Mouse (Mus musculus) heart, postnatal 0 days (tissue): ENCODE data around the gene Rassf4.

Source experiments
- CTCF ChIP-seq: IDR thresholded peaks from 2 replicates; pipeline ENCODE4 v1.5.1; 2016; ENCODE audit warnings: antibody characterized with exemption, control low read depth, low read depth
- EP300 ChIP-seq: IDR thresholded peaks from 2 replicates; pipeline ENCODE4 v1.6.1; 2016; ENCODE audit warnings: antibody characterized with exemption, low read depth

- peak; percentile 13; the same call in 1 of the 2 replicates for TF ChIP-seq CTCF
- no peak for TF ChIP-seq EP300
Measured at GRCm38 (mm10) chr6:116671031-116671430, 2.7 kb downstream of the Rassf4 start.
